Mouse (Mus musculus) heart, adult 11 months (tissue): ENCODE measurements around the gene Osbpl3.

Experiments
- DNase-seq: peaks from one replicate; pipeline ENCODE4 v3.0.0; 2022

The Osbpl3 gene

GRCm38 (mm10) chr6:50328901-50329300 is 127.1 kb downstream of the Osbpl3 start:
- DNase-seq = no peak

GRCm38 (mm10) chr6:50326192-50326591 is 129.8 kb downstream of the Osbpl3 start:
- DNase-seq = no peak

GRCm38 (mm10) chr6:50325485-50325884 is 130.5 kb downstream of the Osbpl3 start:
- no peak for DNase-seq

GRCm38 (mm10) chr6:50322631-50323030 is 133.4 kb downstream of the Osbpl3 start:
- DNase-seq = peak; percentile 91

- DNase-seq = no peak
Measured at GRCm38 (mm10) chr6:50321739-50322138, 134.3 kb downstream of the Osbpl3 start.

- DNase-seq = no peak
Measured at GRCm38 (mm10) chr6:50318590-50319172, 137.3 kb downstream of the Osbpl3 start.

DNA sequence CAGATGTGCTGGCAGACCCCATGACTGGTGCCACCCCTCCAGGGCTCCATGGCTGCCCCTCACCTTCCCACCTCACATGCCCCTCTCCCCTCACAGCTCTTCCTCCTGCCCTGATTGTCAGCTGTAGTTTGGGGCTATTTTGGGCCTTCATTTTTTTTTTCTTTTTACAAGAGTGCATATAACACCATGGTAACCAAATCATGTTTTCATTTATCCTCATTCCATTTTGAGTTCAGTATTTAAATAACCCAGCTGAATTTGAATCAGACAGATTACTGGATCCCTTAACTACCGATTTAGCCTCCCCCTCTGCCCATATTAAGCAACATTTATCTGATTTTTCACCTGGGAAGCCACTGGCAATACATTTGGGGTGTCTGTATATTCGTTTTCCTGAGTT is 137.9 kb downstream of the Osbpl3 start:
- no peak for DNase-seq

GRCm38 (mm10) chr6:50316795-50317505 is 139.1 kb downstream of the Osbpl3 start:
- no peak for DNase-seq

DNA sequence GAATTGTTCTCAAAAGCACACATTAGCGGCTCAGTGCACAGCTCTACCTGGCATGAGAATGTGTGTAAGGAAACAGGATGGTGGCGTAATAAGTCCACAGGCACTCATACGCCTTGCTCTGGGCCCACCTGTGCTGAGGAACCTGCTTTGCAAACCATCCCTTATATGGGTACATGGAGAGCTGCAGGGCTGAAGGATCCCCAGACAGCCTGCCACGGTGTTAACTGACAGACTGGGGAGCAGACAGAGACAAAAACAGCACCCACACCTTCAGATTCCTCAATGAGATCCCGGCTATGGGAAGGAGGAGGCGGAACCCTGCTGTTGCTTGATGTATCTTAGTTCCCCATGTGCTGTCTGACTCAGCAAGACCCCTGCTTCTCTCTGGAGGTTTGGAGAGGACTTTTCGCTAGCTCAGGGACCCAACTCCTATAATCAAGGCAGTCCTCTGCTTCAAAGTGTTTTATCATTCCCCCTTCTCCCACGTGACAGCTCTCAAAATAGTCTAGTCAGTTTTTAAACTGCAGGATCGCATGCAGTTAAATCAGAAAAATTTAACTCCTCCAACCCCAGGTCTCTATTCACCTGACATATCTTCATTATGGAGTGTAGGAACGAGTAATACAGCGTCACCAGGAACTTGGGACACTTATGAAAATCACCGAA is 141.5 kb downstream of the Osbpl3 start:
- DNase-seq = no peak

DNA sequence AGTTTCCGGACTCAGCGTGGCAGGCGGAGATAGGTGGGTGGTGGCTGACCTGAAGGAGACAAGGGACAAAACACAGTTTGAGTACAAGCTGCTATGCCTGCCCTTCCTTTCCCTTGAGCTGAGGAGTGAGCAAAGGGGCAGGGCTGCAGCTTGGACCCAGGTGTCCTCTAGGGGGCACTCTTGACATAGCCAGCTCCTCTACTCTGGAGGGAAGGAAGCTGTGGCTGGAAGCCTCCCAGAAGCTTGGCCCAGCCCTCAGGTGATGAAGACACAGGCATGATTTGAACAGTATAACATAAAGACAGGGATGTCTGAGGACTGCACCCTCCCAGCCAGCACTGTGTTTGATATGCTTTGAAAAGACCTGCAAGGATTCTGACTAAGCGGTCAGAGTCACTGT is 143.4 kb downstream of the Osbpl3 start:
- peak; percentile 95 for DNase-seq

DNA sequence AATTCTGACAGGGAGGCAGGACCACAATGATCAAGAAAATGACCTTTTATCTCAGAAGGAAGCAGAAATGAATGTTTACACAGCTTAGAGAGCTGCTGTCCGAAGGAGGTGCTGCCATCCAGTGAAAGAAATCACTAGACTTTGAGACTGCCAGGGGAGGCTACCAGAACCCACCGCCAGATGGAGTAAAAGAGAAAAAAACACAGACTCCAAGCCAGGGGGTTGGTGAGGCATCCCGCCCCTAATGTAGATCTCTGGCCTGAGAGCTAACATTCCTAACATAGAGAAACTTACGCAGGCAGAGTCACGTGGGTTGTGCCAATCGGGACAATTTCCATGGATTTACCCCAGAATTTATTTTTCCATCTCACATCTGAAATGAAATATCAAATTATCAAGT is 147.0 kb downstream of the Osbpl3 start:
- DNase-seq = no peak

DNA sequence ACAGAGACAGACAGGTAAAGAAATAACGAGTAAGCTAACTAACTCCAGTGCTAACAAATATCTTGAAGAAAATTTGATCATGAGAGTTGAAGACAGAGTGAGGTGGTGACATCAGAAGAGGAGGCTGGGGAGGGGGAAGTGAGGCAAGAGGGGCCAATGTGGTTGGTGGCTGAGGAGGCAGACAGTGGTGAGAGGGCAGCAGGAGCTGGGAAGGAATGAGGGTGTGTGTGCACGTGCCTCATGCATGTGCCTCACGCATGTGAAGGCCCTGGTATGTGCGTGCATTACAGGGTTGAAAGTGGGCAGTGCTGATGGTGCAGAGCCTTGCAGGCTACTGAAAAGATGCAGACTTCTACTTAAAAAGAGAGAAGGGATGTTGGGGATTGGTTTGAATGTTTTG is 149.4 kb downstream of the Osbpl3 start:
- DNase-seq = no peak

- DNase-seq = peak; percentile 98
Measured at GRCm38 (mm10) chr6:50304949-50305491, 151.0 kb downstream of the Osbpl3 start.

DNA sequence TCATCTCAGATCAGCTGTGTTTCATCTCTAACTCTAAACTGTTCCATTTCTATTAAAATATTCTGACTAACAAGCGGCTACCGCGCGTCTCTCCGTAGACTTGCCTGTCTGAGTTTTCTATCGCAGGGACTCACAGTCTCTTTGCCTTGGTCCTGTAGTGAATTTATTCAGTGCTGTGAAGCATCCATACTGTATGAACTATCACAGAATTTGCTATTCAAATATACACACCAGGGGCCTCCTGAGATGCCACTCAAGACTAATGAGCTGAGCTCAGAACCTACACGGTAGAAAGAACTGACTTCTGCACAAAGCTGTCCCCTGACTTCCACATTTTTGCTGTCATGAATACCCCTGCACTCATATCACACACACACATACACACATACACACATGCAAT is 154.9 kb downstream of the Osbpl3 start:
- DNase-seq = no peak

DNA sequence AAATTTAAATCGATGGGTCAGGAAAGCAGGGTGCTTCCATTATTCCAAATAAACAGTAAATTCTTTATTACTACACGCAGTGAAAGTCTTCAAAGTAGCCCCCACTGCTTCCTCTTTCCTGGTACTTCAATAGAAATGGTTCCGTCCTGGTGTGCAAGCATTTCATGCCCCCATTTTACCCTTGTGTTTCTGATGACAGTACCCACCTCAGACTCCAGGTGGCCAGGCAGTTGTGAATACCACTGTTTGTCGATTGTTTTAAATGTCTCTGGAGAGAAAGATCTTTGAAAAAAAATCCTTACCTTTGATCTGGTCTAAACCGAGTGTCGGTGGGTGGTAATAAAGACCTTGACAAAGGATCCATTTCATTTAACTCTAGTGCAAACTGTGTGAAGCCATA is 155.4 kb downstream of the Osbpl3 start:
- DNase-seq = no peak

GRCm38 (mm10) chr6:50299071-50299470 is 156.9 kb downstream of the Osbpl3 start:
- no peak for DNase-seq

DNA sequence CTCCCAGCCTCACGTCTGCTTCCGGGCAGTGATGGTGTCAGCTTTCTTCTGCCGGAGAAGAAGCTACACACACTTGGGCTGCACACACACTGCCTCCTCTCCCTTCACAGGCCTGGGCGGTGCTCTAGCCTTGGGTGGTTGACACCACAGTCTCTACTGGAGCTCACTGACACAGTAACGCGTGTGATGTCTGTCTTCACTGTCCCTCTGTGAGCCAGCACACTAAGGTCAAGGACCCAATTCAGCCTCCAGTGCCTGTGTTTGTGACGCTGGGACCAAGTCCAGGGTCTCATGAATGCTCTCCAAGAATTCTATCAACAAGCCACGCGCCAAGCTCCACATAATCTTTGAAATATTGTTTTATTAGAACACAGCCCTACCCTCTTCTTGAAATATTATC is 158.3 kb downstream of the Osbpl3 start:
- DNase-seq = no peak

DNA sequence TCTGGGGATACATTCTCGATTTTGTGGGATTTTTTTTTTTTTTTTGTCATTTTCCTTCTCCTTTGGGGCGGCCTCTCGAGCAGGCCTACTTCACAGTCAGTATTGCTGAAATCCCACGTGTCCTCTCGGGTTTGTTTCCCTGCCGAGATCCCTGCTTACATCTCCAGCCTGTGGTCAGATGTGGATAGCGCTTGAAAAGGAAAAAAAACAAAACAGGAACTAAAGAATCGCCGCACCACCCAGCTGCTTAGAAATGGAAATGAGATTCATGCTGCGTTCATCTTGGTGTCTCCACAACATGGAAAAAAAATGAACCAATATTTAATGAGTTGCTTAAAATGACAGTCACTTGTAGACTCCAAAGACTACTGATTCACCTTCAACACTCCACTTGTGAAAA is 160.9 kb downstream of the Osbpl3 start:
- no peak for DNase-seq

GRCm38 (mm10) chr6:50294128-50294527 is 161.9 kb downstream of the Osbpl3 start:
- peak; percentile 97 for DNase-seq

- peak; percentile 87 for DNase-seq
Measured at GRCm38 (mm10) chr6:50291650-50292049, 164.4 kb downstream of the Osbpl3 start.

DNA sequence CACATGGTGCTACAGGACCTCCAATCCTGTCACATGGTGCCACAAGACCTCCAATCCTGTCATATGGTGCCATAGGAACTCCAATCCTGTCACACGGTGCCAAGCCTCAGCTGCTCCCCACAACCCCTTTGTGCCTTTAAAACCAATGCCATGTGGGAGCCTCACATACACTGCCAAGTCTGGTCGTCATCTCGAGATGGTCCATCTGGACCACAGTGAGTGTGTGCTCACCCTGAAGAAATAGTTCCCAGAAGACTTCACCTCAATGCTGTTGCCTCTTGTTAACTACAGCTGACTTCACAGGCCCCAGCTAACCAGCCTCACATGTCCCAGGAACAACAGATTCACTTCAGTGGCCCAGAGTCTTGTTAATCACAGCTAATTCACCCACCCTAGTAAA is 169.1 kb downstream of the Osbpl3 start:
- DNase-seq = no peak

DNA sequence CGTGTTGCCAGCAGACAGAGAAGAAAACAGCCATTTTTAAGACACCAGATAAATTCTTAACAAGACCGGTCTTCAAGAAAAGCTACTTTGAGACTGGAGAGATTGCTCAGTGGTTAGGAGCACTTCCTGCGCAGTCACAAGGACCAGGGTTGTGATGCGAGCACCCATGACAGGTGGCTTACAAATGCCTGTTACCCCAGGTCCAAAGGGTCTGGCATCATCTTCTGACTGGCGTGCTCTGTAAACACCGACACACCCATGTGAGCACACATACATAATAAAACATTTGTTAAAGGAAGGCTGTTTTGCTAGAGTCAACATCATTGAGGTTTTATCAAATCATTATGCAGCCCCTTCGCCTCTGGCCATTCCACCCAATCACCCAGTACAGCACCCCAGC is 176.4 kb downstream of the Osbpl3 start:
- peak; percentile 49 for DNase-seq

DNA sequence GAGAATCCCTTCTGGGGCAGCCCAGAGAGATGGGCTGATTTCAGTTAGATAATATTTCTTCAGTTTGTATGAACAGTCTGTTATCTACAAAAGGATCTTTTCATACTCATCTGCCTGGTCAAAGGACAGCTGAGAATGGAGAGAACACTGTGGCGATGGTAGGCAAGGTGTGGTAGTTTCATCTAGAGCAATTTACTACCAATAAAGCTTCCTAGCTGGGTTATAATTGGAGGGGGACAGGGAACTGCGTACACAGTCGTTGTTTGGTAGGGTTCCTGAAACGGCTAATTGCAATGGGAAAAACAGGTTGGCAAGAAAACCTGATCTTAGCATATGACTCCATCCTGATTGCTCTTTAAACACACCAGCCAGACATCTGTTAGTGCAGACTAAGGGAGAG is 182.1 kb downstream of the Osbpl3 start:
- DNase-seq = peak; percentile 15

DNA sequence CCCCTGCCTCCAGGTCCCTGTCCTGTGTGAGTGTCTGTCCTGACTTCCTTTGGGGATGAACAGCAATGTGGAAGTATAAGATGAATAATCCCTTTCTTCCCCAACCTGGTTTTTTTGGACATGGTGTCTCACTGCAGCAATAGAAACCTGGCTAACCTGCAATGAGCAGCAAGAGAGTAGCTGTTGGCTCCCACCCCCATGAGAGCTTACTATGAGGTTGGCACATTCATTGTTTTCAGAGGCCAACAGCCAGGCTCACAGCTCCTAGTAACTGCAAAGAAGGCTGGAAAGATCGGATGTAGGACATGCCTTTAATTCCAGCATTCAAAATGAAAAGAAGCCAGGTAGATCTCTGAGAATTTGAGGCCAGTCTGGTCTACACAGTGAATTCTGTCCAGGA is 182.6 kb downstream of the Osbpl3 start:
- DNase-seq = peak; percentile 66
